Mouse (Mus musculus): Measurements from ENCODE around the gene Ankrd10. TPM values are rescaled to one million over a fixed set of nuclear protein-coding genes. Genes with fewer than 3 reads are reported as not detected.
"Not testable (repeated sequence)": the region's sequence is repeated elsewhere in the genome, so short reads cannot be mapped to it uniquely, and the experiment has no call there.

Gene Ankrd10
- 68.9 and 73.5 TPM in 2 replicates for polyA plus RNA-seq (2015; fragmentation: Nextera tagmentation; extraction: Ambion mirVana)

- peaks cover 25% of the 10 kb centered on the region for H3K4me1 ChIP-seq (ENCODE audit: control insufficient read depth, insufficient read depth, low read length)
- peak; percentile 93 for ATAC-seq
- peak within 1 kb of the TSS; percentile 93 for H3K4me3 ChIP-seq (ENCODE audit: low read length)
- H3K27ac ChIP-seq (ENCODE audit: low read length): peak within 1 kb of the TSS; percentile 99
- peak within 1 kb of the TSS; percentile 93 for H3K9ac ChIP-seq (ENCODE audit: low read depth, low read length)
- peak within 1 kb of the TSS; percentile 88 for H3K4me2 ChIP-seq (ENCODE audit: low read depth, low read length)
- WGBS: 0% methylated on average over 40 of the region's 40 CpGs
- H3K27me3 ChIP-seq (replicated peaks; ENCODE audit: control insufficient read depth, insufficient read depth, low read length): no peaks in the 10 kb centered on the region
- H3K36me3 ChIP-seq (ENCODE audit: control insufficient read depth, insufficient read depth, low read length): peaks cover 5% of the 10 kb centered on the region; the same call in 1 of the 2 replicates
- no peaks in the 10 kb centered on the region for H3K9me3 ChIP-seq (ENCODE audit: control insufficient read depth, low read length)
Measured at GRCm38 (mm10) chr8:11635611-11636081, at the start of gene Ankrd10. Ankrd10 (minus strand) TSS chr8:11635757.

DNA sequence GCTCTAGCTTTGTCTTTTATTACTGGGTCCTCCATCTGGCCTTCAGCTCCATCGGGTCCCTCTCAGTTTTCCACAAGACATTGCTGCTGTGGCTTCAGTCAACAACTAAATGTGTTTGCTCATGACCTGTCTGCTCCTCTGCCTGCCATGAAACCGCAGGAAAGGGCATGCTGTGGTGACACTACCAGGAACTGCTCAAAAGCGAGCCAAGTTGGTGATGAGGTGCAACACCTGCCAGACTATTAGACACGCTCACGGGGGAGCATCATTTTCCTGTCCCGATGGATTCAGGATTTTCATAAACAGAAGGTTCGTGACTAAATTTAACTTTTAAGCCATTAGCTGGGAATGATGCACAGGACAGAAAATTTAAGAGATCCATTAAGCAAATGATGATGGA lies 49.0 kb upstream of the Ankrd10 start:
- H3K36me3 ChIP-seq (ENCODE audit: control insufficient read depth, insufficient read depth, low read length): no peaks in the 10 kb centered on the region
- WGBS: 79% methylated on average over 7 of the region's 7 CpGs
- no peak overlapping the region for H3K4me3 ChIP-seq (ENCODE audit: low read length)
- peaks cover 3% of the 10 kb centered on the region; the same call in 1 of the 2 replicates for H3K9me3 ChIP-seq (ENCODE audit: control insufficient read depth, low read length)
- no peak overlapping the region for H3K9ac ChIP-seq (ENCODE audit: low read depth, low read length)
- no peak overlapping the region for H3K27ac ChIP-seq (ENCODE audit: low read length)
- H3K4me1 ChIP-seq (ENCODE audit: control insufficient read depth, insufficient read depth, low read length): no peaks in the 10 kb centered on the region
- H3K4me2 ChIP-seq (ENCODE audit: low read depth, low read length): no peak overlapping the region
- no peak for ATAC-seq
- H3K27me3 ChIP-seq (replicated peaks; ENCODE audit: control insufficient read depth, insufficient read depth, low read length): no peaks in the 10 kb centered on the region

DNA sequence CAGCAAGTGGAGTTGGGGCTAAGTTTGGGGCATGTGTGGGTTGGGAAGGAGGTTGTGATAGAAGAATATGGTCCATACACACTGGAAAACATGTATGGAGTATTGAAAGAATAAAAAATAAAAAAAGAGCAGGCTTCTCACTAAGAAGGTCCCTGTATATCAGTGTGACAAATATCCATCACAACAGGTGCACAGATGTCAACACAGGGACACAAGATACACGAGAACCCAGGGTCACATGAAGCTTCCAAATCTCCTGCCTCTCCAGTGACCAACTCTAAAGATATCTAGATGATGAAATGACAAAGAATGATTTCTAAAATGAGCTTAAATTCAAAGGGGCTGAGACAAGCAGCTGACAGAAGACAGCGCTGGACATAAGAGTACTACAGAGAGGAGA lies 32.8 kb upstream of the Ankrd10 start:
- ATAC-seq: no peak
- no peak overlapping the region for H3K4me3 ChIP-seq (ENCODE audit: low read length)
- no peaks in the 10 kb centered on the region for H3K9me3 ChIP-seq (ENCODE audit: control insufficient read depth, low read length)
- no peak overlapping the region for H3K27ac ChIP-seq (ENCODE audit: low read length)
- H3K27me3 ChIP-seq (replicated peaks; ENCODE audit: control insufficient read depth, insufficient read depth, low read length): no peaks in the 10 kb centered on the region
- no peaks in the 10 kb centered on the region for H3K36me3 ChIP-seq (ENCODE audit: control insufficient read depth, insufficient read depth, low read length)
- no peaks in the 10 kb centered on the region for H3K4me1 ChIP-seq (ENCODE audit: control insufficient read depth, insufficient read depth, low read length)
- H3K4me2 ChIP-seq (ENCODE audit: low read depth, low read length): no peak overlapping the region
- H3K9ac ChIP-seq (ENCODE audit: low read depth, low read length): no peak overlapping the region
- 78% methylated on average over 2 of the region's 2 CpGs for WGBS

DNA sequence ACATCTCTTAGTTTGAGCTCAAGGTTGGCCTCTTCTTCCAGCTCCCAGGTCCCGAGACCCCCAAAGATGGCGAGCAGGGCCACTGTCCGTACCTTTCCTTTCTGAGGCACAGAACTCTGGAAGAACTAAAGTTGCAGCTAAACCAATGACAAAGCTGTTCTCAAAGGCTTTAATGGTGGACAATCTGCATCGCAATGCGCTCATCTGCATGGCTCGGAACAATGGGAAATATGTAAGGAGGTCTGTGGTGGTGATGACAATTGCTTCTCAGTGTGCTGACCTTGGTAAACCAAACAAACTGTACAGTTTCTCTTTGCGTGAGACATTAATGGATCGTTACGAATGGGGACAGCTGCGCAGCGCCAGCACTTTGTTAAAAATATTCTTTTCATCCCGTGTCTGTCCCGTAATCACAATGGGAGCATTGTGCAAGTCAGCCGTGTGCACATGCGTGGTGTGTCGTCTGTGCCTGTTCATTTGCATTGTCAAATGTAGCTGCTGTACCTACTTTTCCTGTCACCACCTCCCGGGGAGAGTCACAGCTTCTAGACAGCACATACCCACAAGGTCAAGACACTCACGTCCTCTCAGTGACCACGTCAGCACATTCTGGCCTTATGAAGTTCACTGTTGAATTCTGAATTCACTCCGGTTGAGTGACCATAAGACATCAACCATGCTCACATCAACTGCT lies 30.6 kb upstream of the Ankrd10 start:
- not testable (repeated sequence) for H3K36me3 ChIP-seq (ENCODE audit: control insufficient read depth, insufficient read depth, low read length); H3K27ac ChIP-seq (ENCODE audit: low read length); H3K4me1 ChIP-seq (ENCODE audit: control insufficient read depth, insufficient read depth, low read length); H3K9ac ChIP-seq (ENCODE audit: low read depth, low read length); H3K27me3 ChIP-seq (replicated peaks; ENCODE audit: control insufficient read depth, insufficient read depth, low read length); H3K4me3 ChIP-seq (ENCODE audit: low read length); H3K4me2 ChIP-seq (ENCODE audit: low read depth, low read length); ATAC-seq; H3K9me3 ChIP-seq (ENCODE audit: control insufficient read depth, low read length)
- 84% methylated on average over 20 of the region's 20 CpGs for WGBS

- Histone ChIP-seq H3K27ac (ENCODE audit: low read length) (no peak overlapping the region), H3K4me2 (ENCODE audit: low read depth, low read length) (no peak overlapping the region), H3K9me3 (ENCODE audit: control insufficient read depth, low read length) (no peaks in the 10 kb centered on the region), H3K36me3 (ENCODE audit: control insufficient read depth, insufficient read depth, low read length) (no peaks in the 10 kb centered on the region), H3K4me1 (ENCODE audit: control insufficient read depth, insufficient read depth, low read length) (no peaks in the 10 kb centered on the region), H3K9ac (ENCODE audit: low read depth, low read length) (no peak overlapping the region), H3K27me3 (replicated peaks; ENCODE audit: control insufficient read depth, insufficient read depth, low read length) (no peaks in the 10 kb centered on the region), H3K4me3 (ENCODE audit: low read length) (no peak overlapping the region)
- 84% methylated on average over 3 of the region's 3 CpGs for WGBS
- ATAC-seq: no peak
Measured at GRCm38 (mm10) chr8:11661969-11662368, 26.4 kb upstream of the Ankrd10 start.

DNA sequence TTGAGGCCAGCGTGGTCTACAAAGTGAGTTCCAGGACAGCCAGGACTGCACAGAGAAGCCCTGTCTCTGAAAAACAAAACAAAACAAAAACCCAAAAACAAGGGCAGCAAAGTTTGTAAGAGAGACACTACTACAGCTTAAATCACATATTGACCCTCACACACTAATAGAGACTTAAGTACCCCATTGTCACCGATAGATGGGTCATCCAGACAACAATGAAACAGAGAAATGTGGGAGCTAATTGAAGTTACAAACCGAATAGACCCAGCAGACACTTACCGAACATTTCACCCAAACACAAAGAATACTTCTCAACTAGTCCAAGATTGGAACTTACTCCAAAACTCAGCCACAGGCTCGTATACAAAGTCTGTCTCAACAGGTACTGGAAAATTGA lies 14.5 kb upstream of the Ankrd10 start:
- 91% methylated on average over 5 of the region's 5 CpGs for WGBS
- no peaks in the 10 kb centered on the region for H3K36me3 ChIP-seq (ENCODE audit: control insufficient read depth, insufficient read depth, low read length)
- H3K4me1 ChIP-seq (ENCODE audit: control insufficient read depth, insufficient read depth, low read length): no peaks in the 10 kb centered on the region
- H3K9me3 ChIP-seq (ENCODE audit: control insufficient read depth, low read length): no peaks in the 10 kb centered on the region
- H3K9ac ChIP-seq (ENCODE audit: low read depth, low read length): no peak overlapping the region
- H3K4me3 ChIP-seq (ENCODE audit: low read length): no peak overlapping the region
- ATAC-seq: no peak
- H3K27me3 ChIP-seq (replicated peaks; ENCODE audit: control insufficient read depth, insufficient read depth, low read length): no peaks in the 10 kb centered on the region
- H3K4me2 ChIP-seq (ENCODE audit: low read depth, low read length): no peak overlapping the region
- H3K27ac ChIP-seq (ENCODE audit: low read length): no peak overlapping the region

- no peaks in the 10 kb centered on the region for H3K27me3 ChIP-seq (replicated peaks; ENCODE audit: control insufficient read depth, insufficient read depth, low read length)
- H3K9me3 ChIP-seq (ENCODE audit: control insufficient read depth, low read length): peaks cover 3% of the 10 kb centered on the region; the same call in 1 of the 2 replicates
- no peak overlapping the region for H3K27ac ChIP-seq (ENCODE audit: low read length)
- no peaks in the 10 kb centered on the region for H3K36me3 ChIP-seq (ENCODE audit: control insufficient read depth, insufficient read depth, low read length)
- WGBS: 74% methylated on average over 2 of the region's 2 CpGs
- H3K4me1 ChIP-seq (ENCODE audit: control insufficient read depth, insufficient read depth, low read length): no peaks in the 10 kb centered on the region
- H3K4me3 ChIP-seq (ENCODE audit: low read length): no peak overlapping the region
- ATAC-seq: no peak
- no peak overlapping the region for H3K9ac ChIP-seq (ENCODE audit: low read depth, low read length)
- H3K4me2 ChIP-seq (ENCODE audit: low read depth, low read length): no peak overlapping the region
Measured at GRCm38 (mm10) chr8:11643123-11643522, 7.6 kb upstream of the Ankrd10 start.

DNA sequence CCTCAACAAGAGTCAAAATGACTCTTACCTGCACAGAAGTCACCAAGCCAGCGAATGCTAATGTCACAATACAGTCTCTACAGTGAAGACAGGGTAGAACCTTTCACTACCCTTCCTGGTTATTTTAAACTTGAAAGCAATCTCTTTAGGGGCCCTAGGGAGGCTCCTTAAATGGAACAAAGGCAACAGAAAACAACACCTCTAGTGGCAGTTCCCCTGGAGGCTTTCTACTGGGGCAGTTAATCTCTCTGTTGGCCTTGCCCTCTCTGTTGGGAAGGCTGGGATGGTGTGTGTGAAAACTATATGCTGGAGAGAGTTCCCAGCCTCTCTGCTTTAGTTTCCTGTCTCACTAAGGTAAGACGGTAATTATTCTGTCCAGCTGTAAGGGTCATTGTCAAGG lies 5.0 kb upstream of the Ankrd10 start:
- Histone ChIP-seq H3K36me3 (ENCODE audit: control insufficient read depth, insufficient read depth, low read length) (no peaks in the 10 kb centered on the region), H3K27me3 (replicated peaks; ENCODE audit: control insufficient read depth, insufficient read depth, low read length) (no peaks in the 10 kb centered on the region), H3K27ac (ENCODE audit: low read length) (no peak overlapping the region), H3K4me2 (ENCODE audit: low read depth, low read length) (no peak overlapping the region), H3K9ac (ENCODE audit: low read depth, low read length) (no peak overlapping the region), H3K4me3 (ENCODE audit: low read length) (no peak overlapping the region), H3K4me1 (ENCODE audit: control insufficient read depth, insufficient read depth, low read length) (0 out of 2 replicates have a peak, but pooled peaks cover 5% of the 10 kb centered on the region), H3K9me3 (ENCODE audit: control insufficient read depth, low read length) (peaks cover 3% of the 10 kb centered on the region; the same call in 1 of the 2 replicates)
- no peak for ATAC-seq
- 57% methylated on average over 2 of the region's 2 CpGs for WGBS

DNA sequence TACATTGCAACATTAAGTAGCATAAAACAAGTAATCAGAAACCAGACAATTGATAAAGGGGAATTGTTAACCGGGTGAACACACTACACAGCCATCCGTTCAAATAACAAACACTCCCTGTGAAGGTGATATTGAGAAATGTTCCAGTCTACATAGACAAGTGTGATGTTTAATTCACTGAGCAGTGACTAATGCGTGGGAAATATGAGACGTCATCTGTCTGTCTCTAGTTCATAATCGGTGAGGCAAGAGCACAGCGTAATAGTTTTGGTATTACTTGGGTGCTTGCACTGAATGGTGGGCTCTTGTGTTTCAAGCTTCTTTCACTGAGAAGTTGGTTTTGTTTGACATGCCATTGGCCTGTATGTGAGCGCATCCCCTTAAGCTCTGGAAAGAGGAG lies 2.0 kb upstream of the Ankrd10 start:
- Histone ChIP-seq H3K36me3 (ENCODE audit: control insufficient read depth, insufficient read depth, low read length) (no peaks in the 10 kb centered on the region), H3K4me2 (ENCODE audit: low read depth, low read length) (no peak overlapping the region), H3K9me3 (ENCODE audit: control insufficient read depth, low read length) (peaks cover 3% of the 10 kb centered on the region; the same call in 1 of the 2 replicates), H3K4me3 (ENCODE audit: low read length) (no peak overlapping the region), H3K27me3 (replicated peaks; ENCODE audit: control insufficient read depth, insufficient read depth, low read length) (no peaks in the 10 kb centered on the region), H3K27ac (ENCODE audit: low read length) (no peak overlapping the region), H3K9ac (ENCODE audit: low read depth, low read length) (no peak overlapping the region), H3K4me1 (ENCODE audit: control insufficient read depth, insufficient read depth, low read length) (peaks cover 23% of the 10 kb centered on the region)
- ATAC-seq: no peak
- WGBS: 92% methylated on average over 7 of the region's 7 CpGs
